Mouse (Mus musculus) kidney, embryonic 16.5 days (tissue): ENCODE data around the gene Cdk9. TPM values are rescaled to one million over a fixed set of nuclear protein-coding genes. Genes with fewer than 3 reads are reported as not detected.
A peak's percentile ranks its signal among the peaks of the same experiment; 100 is the strongest.

ENCODE experiments used
- ATAC-seq: fragments of 200-750 bp; cut with Nextera tagmentation; 2 replicates; pipeline ENCODE4 v1.8.0; 2017; ENCODE audit warnings: moderate TSS enrichment; ENCODE audit not compliant: low FRiP score, low TSS enrichment
- H3K27ac ChIP-seq: fragments of 300-500 bp; sonication (generic); 2 replicates; pipeline ENCODE4 v1.5.1; 2014; ENCODE audit warnings: low read length
- H3K27me3 ChIP-seq: fragments of 300-500 bp; sonication (generic); 2 replicates; pipeline ENCODE4 v1.6.1; 2014; ENCODE audit warnings: low read length, control low read depth, mixed read lengths; ENCODE audit not compliant: insufficient read depth
- H3K36me3 ChIP-seq: fragments of 300-500 bp; sonication (generic); 2 replicates; pipeline ENCODE4 v1.6.1; 2014; ENCODE audit warnings: low read length, control low read depth, mixed read lengths; ENCODE audit not compliant: insufficient read depth
- H3K4me1 ChIP-seq: fragments of 300-500 bp; sonication (generic); 2 replicates; pipeline ENCODE4 v1.6.1; 2014; ENCODE audit warnings: low read length, control low read depth, mixed read lengths; ENCODE audit not compliant: insufficient read depth
- H3K4me2 ChIP-seq: fragments of 300-500 bp; sonication (generic); replicated peaks from 2 replicates; pipeline ENCODE4 v1.6.1; 2014; ENCODE audit warnings: low read depth, low read length
- H3K4me3 ChIP-seq: fragments of 300-500 bp; sonication (generic); 2 replicates; pipeline ENCODE4 v1.5.1; 2014; ENCODE audit warnings: mild to moderate bottlenecking, low read length
- H3K9ac ChIP-seq: fragments of 300-500 bp; sonication (generic); replicated peaks from 2 replicates; pipeline ENCODE4 v1.6.1; 2014; ENCODE audit warnings: low read length
- H3K9me3 ChIP-seq: fragments of 300-500 bp; sonication (generic); 2 replicates; pipeline ENCODE4 v1.6.1; 2016; ENCODE audit warnings: low read length, control low read depth
- WGBS: fragments of 180-500 bp; shearing (Covaris S2); extraction: QIAGEN DNeasy Blood & Tissue Kit; methylation state at CpG from one replicate; pipeline ENCODE4 v1.1.7; 2014; 5-methylcytosine and 5-hydroxymethylcytosine counted together
- polyA plus RNA-seq: library from polyadenylated mRNA; unstranded; fragments of >200 nt; fragmentation: Nextera tagmentation; extraction: Ambion mirVana; gene quantifications from 2 replicates; pipeline ENCODE4 v1.2.1, GENCODE M21; 2015

Gene Cdk9
- polyA plus RNA-seq, 1 experiment from 2014 or later: 113 TPM

DNA sequence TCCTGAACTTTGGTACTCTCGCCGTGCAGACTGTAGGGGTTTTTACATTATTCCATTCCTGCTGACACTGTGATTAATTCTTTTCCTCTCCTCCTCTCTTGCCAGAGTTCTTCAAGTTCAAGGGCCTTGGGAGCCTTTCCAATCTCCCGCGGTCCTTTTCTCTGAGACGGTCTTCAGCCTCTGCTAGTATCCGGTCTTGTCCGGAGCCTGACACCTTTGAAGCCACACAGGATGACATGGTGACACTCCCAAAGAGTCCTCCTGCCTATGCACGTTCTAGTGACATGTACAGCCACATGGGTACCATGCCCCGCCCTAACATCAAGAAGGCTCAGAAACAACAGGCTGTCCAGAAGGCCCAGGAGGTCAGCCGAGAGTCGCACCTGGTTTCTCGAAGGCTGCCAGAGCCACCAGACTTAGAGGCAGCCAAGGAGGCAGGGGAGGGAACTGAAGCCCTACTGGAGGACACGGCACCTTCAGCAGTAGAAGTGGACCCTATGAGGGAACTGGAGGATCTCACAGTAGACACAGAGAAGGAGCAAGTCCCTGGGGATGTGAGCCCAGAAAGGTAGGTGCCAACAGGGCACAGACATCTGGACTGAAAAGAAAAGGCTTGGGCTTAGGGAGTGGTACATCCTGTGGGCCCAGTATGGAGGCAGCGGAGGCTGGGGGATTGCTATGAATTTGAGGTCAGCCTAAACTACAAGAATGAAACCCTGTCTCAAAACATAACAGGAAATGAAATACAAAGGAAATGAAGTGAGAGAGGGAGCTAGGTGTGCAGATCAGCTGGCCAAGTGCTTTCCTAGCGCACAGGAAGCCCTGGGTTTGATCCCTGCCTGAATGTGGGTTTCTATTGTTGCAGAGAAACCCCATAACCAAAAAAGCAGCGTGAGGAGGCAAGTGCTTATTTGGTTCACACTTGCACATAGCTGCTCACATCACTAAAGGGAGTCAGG is 12.2 kb upstream of the Cdk9 start:
- Histone ChIP-seq H3K4me3 (no peak overlapping the region), H3K9me3 (no peaks in the 10 kb centered on the region), H3K4me1 (peaks cover 29% of the 10 kb centered on the region), H3K36me3 (no peaks in the 10 kb centered on the region), H3K4me2 (no peak overlapping the region), H3K27ac (0 out of 2 replicates have a peak overlapping the region, but pooled peaks have one; percentile 6), H3K9ac (no peak overlapping the region), H3K27me3 (no peaks in the 10 kb centered on the region)
- WGBS: 56% methylated on average over 16 of the region's 16 CpGs
- ATAC-seq: no peak

GRCm38 (mm10) chr2:32724149-32724548 is 11.3 kb upstream of the Cdk9 start:
- Histone ChIP-seq H3K9ac (no peak overlapping the region), H3K36me3 (no peaks in the 10 kb centered on the region), H3K9me3 (no peaks in the 10 kb centered on the region), H3K27me3 (no peaks in the 10 kb centered on the region), H3K4me3 (no peak overlapping the region), H3K27ac (no peak overlapping the region), H3K4me1 (peaks cover 22% of the 10 kb centered on the region), H3K4me2 (no peak overlapping the region)
- no peak for ATAC-seq
- 83% methylated on average over 4 of the region's 4 CpGs for WGBS

- Histone ChIP-seq H3K4me3 (no peak overlapping the region), H3K27me3 (no peaks in the 10 kb centered on the region), H3K36me3 (no peaks in the 10 kb centered on the region), H3K9me3 (no peaks in the 10 kb centered on the region), H3K27ac (no peak overlapping the region), H3K9ac (no peak overlapping the region), H3K4me1 (peaks cover 22% of the 10 kb centered on the region), H3K4me2 (peak overlapping the region; percentile 42; the same call in 1 of the 2 replicates)
- WGBS: 73% methylated on average over 3 of the region's 3 CpGs
- no peak for ATAC-seq
Measured at GRCm38 (mm10) chr2:32722581-32722980, 9.7 kb upstream of the Cdk9 start.

DNA sequence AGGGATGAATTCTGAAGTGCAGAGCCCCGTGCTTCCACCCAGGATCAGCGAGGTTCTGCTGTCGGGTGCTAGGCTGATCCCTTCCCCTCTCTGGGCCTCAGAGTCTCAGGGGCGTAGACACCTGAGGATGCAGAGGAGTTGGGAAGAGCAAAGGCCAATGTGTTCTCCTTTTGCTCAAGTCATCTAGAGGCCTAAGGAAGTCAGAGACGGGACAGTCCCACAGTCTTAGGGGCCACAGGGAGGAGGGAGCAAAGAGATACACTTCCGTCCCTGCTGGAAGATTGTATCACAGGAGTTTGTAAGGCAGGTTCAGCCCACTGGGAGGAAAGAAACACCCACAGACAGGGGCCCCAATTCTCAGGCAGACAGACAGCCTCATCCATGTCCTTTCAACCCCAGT is 9.2 kb upstream of the Cdk9 start:
- Histone ChIP-seq H3K4me3 (peak overlapping the region; percentile 19; the same call in 1 of the 2 replicates), H3K9me3 (0 out of 2 replicates have a peak, but pooled peaks cover under 1% of the 10 kb centered on the region), H3K27me3 (no peaks in the 10 kb centered on the region), H3K36me3 (no peaks in the 10 kb centered on the region), H3K27ac (no peak overlapping the region), H3K4me1 (peaks cover 20% of the 10 kb centered on the region), H3K4me2 (peak overlapping the region; percentile 42), H3K9ac (peak overlapping the region; percentile 8; the same call in 1 of the 2 replicates)
- ATAC-seq: no peak
- WGBS: 36% methylated on average over 6 of the region's 6 CpGs

DNA sequence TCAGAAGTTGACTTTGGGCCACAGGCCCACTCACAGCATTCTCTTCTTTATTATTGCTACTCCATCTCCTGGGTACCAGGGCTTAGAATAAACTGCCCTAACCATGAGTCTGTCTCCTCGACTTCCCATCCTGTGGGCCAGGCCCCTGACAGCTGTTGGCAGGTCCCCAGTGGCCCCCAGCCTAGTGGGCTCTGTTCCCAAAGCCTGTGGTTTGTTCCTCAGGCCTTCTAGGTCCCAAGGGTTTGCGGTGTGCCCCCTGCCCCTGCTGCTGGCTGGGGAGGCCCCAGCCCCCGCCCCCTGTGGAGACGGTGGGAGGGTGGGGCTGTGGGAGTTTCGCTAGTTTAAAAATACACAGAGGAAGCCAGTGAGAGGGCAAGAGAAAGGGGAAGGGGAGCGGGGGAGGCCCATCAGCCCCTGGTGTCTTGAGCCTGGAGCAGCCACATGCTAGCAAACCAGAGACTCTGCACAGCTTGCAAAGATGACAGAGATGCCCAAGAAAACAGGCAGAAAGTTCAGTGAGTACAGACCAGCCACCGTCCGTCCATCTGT is 7.9 kb upstream of the Cdk9 start, which contains the start of gene Sh2d3c:
Gene Sh2d3c, plus strand, starts transcription at position 375 of the 549 bp plus-strand sequence.
- ATAC-seq: peak; percentile 67
- WGBS: 23% methylated on average over 8 of the region's 8 CpGs

GRCm38 (mm10) chr2:32720053-32720452 is 7.2 kb upstream of the Cdk9 start:
- no peak overlapping the region for H3K9ac ChIP-seq
- H3K4me2 ChIP-seq: no peak overlapping the region
- peaks cover 16% of the 10 kb centered on the region for H3K4me1 ChIP-seq
- 0 out of 2 replicates have a peak, but pooled peaks cover 2% of the 10 kb centered on the region for H3K9me3 ChIP-seq
- H3K27me3 ChIP-seq: no peaks in the 10 kb centered on the region
- peak overlapping the region; percentile 19; the same call in 1 of the 2 replicates for H3K27ac ChIP-seq
- no peaks in the 10 kb centered on the region for H3K36me3 ChIP-seq
- H3K4me3 ChIP-seq: no peak overlapping the region
- 90% methylated on average over 3 of the region's 3 CpGs for WGBS
- ATAC-seq: no peak

More for the DNA sequence above, 7.9 kb upstream of the Cdk9 start, which contains the start of gene Sh2d3c:
- Histone ChIP-seq H3K36me3 (no peaks in the 10 kb centered on the region), H3K27ac (peak within 1 kb of the TSS; percentile 60), H3K4me3 (peak within 1 kb of the TSS; percentile 19), H3K9me3 (0 out of 2 replicates have a peak, but pooled peaks cover 2% of the 10 kb centered on the region), H3K9ac (peak within 1 kb of the TSS; percentile 54), H3K27me3 (no peaks in the 10 kb centered on the region), H3K4me2 (peak within 1 kb of the TSS; percentile 42), H3K4me1 (peaks cover 18% of the 10 kb centered on the region)

DNA sequence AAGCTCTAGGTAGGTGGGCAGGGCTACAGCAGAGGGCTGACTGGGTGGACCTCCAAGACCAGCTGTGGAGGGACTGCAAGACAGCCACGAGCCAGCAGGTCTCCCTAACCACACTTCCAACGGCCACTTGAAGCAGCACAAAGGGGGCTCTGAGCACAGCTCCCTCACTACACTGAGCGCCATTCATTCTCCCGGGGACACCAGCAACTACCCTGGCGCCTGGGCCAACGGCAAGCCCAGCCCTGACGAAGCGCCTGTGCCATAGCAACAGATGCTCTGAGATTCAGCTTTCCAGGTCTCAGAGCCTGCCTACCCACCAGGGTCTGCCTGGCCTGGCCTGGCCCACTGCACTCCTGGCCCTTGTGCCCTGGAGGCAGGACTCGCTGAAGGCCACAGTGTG is 5.9 kb upstream of the Cdk9 start:
- Histone ChIP-seq H3K27me3 (no peaks in the 10 kb centered on the region), H3K36me3 (no peaks in the 10 kb centered on the region), H3K27ac (no peak overlapping the region), H3K9me3 (0 out of 2 replicates have a peak, but pooled peaks cover 2% of the 10 kb centered on the region), H3K4me1 (peaks cover 18% of the 10 kb centered on the region), H3K4me3 (no peak overlapping the region), H3K9ac (no peak overlapping the region), H3K4me2 (no peak overlapping the region)
- WGBS: 66% methylated on average over 9 of the region's 9 CpGs
- no peak for ATAC-seq

- Histone ChIP-seq H3K4me3 (no peak overlapping the region), H3K27ac (peak overlapping the region; percentile 35; the same call in 1 of the 2 replicates), H3K36me3 (peaks cover 11% of the 10 kb centered on the region), H3K9ac (no peak overlapping the region), H3K4me2 (no peak overlapping the region), H3K27me3 (no peaks in the 10 kb centered on the region), H3K4me1 (peaks cover 17% of the 10 kb centered on the region), H3K9me3 (0 out of 2 replicates have a peak, but pooled peaks cover 2% of the 10 kb centered on the region)
- WGBS: 67% methylated on average over 4 of the region's 4 CpGs
- ATAC-seq: no peak
Measured at GRCm38 (mm10) chr2:32714987-32715425, 2.1 kb upstream of the Cdk9 start.

DNA sequence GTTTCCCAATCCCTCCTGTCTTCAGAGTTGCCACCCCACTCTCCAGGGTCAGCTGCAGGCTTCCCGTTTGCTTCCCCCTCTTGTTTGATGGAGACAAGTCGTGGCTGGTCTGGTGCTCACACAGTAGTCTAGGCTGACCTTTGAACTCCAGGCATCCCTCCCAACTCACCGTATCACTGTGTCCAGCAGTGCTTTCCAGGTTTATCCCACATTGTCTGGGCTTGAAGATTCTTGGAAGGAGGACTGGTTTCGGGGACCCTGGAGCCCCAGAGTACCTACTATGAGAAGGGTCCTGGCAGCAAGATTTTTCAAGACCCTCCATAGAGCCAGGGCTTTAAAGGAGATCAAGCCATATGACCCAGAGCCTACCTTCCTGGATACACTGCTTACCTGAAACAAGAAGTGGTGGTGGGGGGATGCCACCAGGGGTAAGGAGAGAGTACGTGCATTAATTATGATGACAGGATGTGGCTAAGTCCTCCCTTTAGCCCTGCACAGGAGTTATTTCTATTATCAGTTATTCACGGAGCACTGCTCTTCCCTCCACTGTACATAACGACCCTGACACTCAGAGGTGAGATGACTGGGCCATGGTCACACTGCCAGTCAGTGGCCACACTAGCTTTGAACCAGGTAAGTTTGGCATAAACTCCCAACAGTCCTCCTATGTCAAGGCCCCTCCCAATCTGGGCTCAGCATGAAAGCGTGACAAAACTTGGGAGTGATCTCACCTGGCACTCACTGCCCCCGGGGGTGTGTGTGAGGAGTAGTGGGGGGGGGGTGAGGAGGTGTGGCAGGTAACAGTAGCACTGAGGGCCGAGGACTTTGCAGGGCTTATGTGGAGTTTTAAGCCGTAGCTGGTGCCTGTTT is 1.5 kb upstream of the Cdk9 start:
- H3K4me2 ChIP-seq: no peak overlapping the region

More for the DNA sequence above, 1.5 kb upstream of the Cdk9 start:
- Histone ChIP-seq H3K27me3 (no peaks in the 10 kb centered on the region), H3K27ac (peak overlapping the region; percentile 97; the same call in 1 of the 2 replicates), H3K4me1 (peaks cover 17% of the 10 kb centered on the region), H3K4me3 (no peak overlapping the region), H3K9me3 (0 out of 2 replicates have a peak, but pooled peaks cover 2% of the 10 kb centered on the region), H3K36me3 (peaks cover 18% of the 10 kb centered on the region), H3K9ac (peak overlapping the region; percentile 49)
- no peak for ATAC-seq
- WGBS: 51% methylated on average over 11 of the region's 11 CpGs
